Mouse (Mus musculus): Measurements from ENCODE around the gene Vsig2. TPM values are rescaled to one million over a fixed set of nuclear protein-coding genes. Genes with fewer than 3 reads are reported as not detected.

Vsig2 gene
- polyA plus RNA-seq, 1 experiment, result 3.7 TPM

DNA sequence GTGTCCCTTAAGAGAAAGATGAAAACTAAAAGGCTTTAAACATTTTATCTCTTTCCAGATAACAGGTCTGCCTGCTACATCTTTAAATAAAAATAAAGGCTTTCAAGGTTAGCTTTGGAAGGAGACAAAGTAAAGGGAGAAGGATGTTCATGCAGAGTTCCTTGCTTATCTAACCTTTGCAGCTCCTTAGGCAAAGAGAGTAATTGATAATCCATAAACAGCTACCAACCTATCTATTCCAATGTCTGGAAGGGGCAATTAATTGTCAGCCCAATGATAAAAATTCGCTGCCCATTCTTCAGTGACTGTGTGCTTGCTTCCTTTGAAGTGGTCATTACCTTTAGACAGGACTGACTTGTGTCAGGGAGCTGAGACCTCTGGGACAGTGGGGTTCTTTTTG, 24.8 kb downstream of the Vsig2 start:
- TF ChIP-seq CTCF (IDR thresholded peaks at IDR 0.05; ENCODE audit: extremely low read depth, insufficient read depth, insufficient read length, insufficient replicate concordance) (no peak), POLR2A (IDR thresholded peaks at IDR 0.05; ENCODE audit: low read depth, low read length) (no peak)
- Histone ChIP-seq H3K4me1 (ENCODE audit: control insufficient read depth, insufficient read depth, insufficient read length) (peaks cover 7% of the 10 kb centered on the region; the same call in 1 of the 2 replicates), H3K36me3 (ENCODE audit: control insufficient read depth, insufficient read depth, low read length) (no peaks in the 10 kb centered on the region), H3K4me3 (ENCODE audit: extremely low read depth, insufficient read depth, insufficient read length) (no peak overlapping the region), H3K27me3 (ENCODE audit: control insufficient read depth, insufficient read depth, low read length) (no peaks in the 10 kb centered on the region), H3K27ac (ENCODE audit: insufficient read depth, low read length) (no peak overlapping the region)
- DNase-seq (ENCODE audit: low read depth in 1 of 2, low spot score in 2 of 2), result no peak
- 83% methylated on average over 1 of the region's 1 CpGs for WGBS

DNA sequence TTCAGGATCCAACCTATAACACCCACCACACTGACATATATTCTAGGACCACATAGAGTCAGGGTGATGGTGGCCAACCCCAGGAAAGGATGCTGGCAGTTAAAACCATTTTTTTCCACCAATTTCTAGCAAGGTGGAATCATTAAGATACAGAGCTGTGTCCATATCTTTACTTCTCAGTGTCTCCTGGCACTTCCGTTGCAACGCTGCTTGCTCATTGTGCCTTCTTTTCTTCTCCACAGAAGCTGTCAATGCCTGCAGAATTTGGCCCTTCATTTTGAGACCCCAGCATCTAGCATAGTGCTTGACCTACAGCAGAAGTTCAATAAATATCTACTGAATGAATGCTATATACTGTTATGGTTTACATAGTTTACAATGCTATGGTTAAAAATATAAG, 28.0 kb downstream of the Vsig2 start:
- TF ChIP-seq CTCF (IDR thresholded peaks at IDR 0.05; ENCODE audit: extremely low read depth, insufficient read depth, insufficient read length, insufficient replicate concordance), result no peak
- TF ChIP-seq POLR2A (IDR thresholded peaks at IDR 0.05; ENCODE audit: low read depth, low read length), result no peak
- 87% methylated on average over 2 of the region's 2 CpGs for WGBS
- no peaks in the 10 kb centered on the region for H3K36me3 ChIP-seq (ENCODE audit: control insufficient read depth, insufficient read depth, low read length)
- no peaks in the 10 kb centered on the region for H3K27me3 ChIP-seq (ENCODE audit: control insufficient read depth, insufficient read depth, low read length)
- peaks cover 7% of the 10 kb centered on the region; the same call in 1 of the 2 replicates for H3K4me1 ChIP-seq (ENCODE audit: control insufficient read depth, insufficient read depth, insufficient read length)
- no peak overlapping the region for H3K27ac ChIP-seq (ENCODE audit: insufficient read depth, low read length)
- H3K4me3 ChIP-seq (ENCODE audit: extremely low read depth, insufficient read depth, insufficient read length), result no peak overlapping the region
- DNase-seq (ENCODE audit: low read depth in 1 of 2, low spot score in 2 of 2), result no peak

DNA sequence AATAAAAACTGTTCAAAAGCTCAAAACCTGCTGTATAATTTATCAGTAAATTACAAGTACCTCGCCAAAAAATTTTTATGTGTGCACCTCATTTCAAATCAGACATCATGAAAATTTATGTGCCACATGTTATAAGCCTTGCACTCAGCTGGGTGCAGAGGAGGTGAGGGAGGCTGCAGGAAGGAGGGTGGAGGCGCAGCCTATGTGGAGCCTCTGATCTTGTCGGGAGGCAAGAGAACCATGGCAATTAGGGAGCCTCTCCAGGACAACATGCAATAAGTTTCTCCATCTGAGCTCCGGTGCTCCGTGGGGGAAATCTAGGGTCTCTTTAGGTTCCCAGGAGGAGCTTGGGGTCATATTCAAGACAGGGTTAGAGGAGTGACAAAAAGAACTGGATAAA, 28.4 kb downstream of the Vsig2 start:
- TF ChIP-seq POLR2A (IDR thresholded peaks at IDR 0.05; ENCODE audit: low read depth, low read length), result no peak
- no peak for TF ChIP-seq CTCF (IDR thresholded peaks at IDR 0.05; ENCODE audit: extremely low read depth, insufficient read depth, insufficient read length, insufficient replicate concordance)
- DNase-seq (ENCODE audit: low read depth in 1 of 2, low spot score in 2 of 2), result no peak
- Histone ChIP-seq H3K27me3 (ENCODE audit: control insufficient read depth, insufficient read depth, low read length) (no peaks in the 10 kb centered on the region), H3K4me3 (ENCODE audit: extremely low read depth, insufficient read depth, insufficient read length) (no peak overlapping the region), H3K4me1 (ENCODE audit: control insufficient read depth, insufficient read depth, insufficient read length) (peaks cover 7% of the 10 kb centered on the region; the same call in 1 of the 2 replicates), H3K27ac (ENCODE audit: insufficient read depth, low read length) (no peak overlapping the region), H3K36me3 (ENCODE audit: control insufficient read depth, insufficient read depth, low read length) (no peaks in the 10 kb centered on the region)
- 24% methylated on average over 5 of the region's 5 CpGs for WGBS

DNA sequence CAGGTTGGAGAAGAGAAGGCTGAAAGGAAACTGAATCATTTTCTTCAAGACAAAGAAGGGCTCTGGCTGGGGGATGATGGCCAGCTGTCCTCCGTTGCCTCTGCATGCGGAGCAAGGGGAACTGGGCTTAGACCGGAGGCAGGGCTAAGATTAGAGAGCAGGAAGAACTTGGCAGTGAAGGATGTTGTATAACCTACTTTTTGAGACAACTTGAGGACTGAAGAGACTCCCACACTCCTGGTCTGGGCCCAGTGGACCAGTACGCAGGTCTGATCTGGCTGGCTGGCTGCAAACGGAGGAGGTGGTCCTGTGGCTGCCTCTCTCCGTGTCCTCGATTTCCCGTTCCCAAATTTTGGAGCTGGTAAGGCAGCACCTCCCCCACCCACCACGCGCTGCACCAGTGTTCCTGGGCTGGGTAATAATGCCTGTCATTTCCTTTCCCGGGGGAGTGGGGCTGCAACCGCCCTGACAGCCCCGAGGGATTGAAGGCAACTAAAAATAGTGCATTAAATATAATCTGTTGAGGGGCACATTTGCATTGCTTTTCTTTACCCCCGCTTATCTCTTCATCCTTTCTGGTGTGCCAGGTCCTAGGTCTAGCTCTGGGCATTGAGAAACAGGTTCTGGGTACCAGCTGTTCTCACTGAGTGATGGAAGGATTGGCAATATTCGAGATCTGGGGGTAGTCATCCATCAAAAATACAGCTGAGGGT, 29.0 kb downstream of the Vsig2 start:
- no peaks in the 10 kb centered on the region for H3K27me3 ChIP-seq (ENCODE audit: control insufficient read depth, insufficient read depth, low read length)
- H3K4me3 ChIP-seq (ENCODE audit: extremely low read depth, insufficient read depth, insufficient read length), result no peak overlapping the region
- TF ChIP-seq POLR2A (IDR thresholded peaks at IDR 0.05; ENCODE audit: low read depth, low read length) (no peak), CTCF (IDR thresholded peaks at IDR 0.05; ENCODE audit: extremely low read depth, insufficient read depth, insufficient read length, insufficient replicate concordance) (no peak)
- peaks cover 7% of the 10 kb centered on the region for H3K4me1 ChIP-seq (ENCODE audit: control insufficient read depth, insufficient read depth, insufficient read length)
- no peak for DNase-seq (ENCODE audit: low read depth in 1 of 2, low spot score in 2 of 2)
- no peak overlapping the region for H3K27ac ChIP-seq (ENCODE audit: insufficient read depth, low read length)
- WGBS, result 4% methylated on average over 15 of the region's 15 CpGs
- H3K36me3 ChIP-seq (ENCODE audit: control insufficient read depth, insufficient read depth, low read length), result no peaks in the 10 kb centered on the region

DNA sequence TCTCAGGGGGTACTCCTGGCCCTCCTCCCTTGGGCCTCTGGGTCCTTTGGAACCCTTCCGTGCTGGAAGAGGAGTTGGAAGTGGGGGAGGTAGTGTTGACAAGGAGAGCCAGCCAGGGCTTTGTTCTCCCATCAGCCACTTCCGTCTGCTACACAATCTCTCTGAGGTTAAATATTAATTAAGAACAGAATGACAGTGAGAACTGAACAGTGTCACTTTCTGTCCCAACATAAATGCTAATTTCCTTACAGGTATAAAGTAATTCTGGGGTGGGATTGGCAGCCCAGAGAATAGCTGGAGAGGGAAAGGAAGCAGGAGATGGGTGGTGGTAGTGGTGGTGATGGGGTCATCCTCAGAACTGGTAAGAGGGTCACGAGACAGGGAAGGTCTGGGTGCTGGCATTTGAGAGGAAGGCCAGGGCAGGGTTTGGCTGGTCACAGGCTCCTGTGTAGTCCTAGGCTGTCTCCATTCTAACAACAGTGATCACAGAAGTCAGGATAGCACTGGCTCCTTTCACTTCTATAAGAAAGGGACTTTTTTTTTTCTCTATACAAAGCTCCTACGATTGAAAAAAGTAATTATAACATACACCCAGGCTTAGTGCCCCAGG, 29.7 kb downstream of the Vsig2 start:
- no peak for DNase-seq (ENCODE audit: low read depth in 1 of 2, low spot score in 2 of 2)
- Histone ChIP-seq H3K4me3 (ENCODE audit: extremely low read depth, insufficient read depth, insufficient read length) (no peak overlapping the region), H3K36me3 (ENCODE audit: control insufficient read depth, insufficient read depth, low read length) (no peaks in the 10 kb centered on the region), H3K4me1 (ENCODE audit: control insufficient read depth, insufficient read depth, insufficient read length) (peaks cover 7% of the 10 kb centered on the region), H3K27me3 (ENCODE audit: control insufficient read depth, insufficient read depth, low read length) (no peaks in the 10 kb centered on the region), H3K27ac (ENCODE audit: insufficient read depth, low read length) (no peak overlapping the region)
- 34% methylated on average over 4 of the region's 4 CpGs for WGBS
- TF ChIP-seq POLR2A (IDR thresholded peaks at IDR 0.05; ENCODE audit: low read depth, low read length) (no peak), CTCF (IDR thresholded peaks at IDR 0.05; ENCODE audit: extremely low read depth, insufficient read depth, insufficient read length, insufficient replicate concordance) (no peak)

DNA sequence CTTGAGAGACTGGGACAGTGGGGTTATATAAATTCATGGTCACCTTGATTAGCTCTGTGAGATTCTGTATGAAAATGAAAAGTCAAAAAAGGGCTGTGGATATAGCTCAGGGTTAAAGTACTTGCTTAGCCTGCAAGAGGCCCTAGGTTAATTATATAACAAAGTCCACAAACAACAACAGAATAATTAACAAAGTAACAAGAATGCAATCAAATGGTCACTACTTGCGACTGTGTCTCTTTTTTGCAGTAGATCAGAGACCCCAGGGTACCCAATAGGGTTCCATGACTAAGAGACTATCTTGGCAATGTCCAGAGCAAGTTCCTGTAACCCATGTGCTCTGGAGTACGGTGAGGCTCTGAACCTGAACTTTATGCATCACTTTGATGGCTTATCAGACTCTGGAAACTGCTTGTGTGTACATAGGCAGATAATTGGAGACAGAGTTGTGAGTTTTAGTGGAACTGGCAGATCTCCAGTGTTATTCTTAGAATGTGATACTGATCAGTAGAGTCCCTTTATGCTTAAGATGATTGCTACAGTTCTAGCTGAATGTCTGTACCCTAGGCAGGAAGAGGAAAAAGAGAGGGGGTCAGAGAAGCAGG, 30.3 kb downstream of the Vsig2 start:
- peaks cover 7% of the 10 kb centered on the region for H3K4me1 ChIP-seq (ENCODE audit: control insufficient read depth, insufficient read depth, insufficient read length)
- no peak overlapping the region for H3K27ac ChIP-seq (ENCODE audit: insufficient read depth, low read length)
- TF ChIP-seq POLR2A (IDR thresholded peaks at IDR 0.05; ENCODE audit: low read depth, low read length) (no peak), CTCF (IDR thresholded peaks at IDR 0.05; ENCODE audit: extremely low read depth, insufficient read depth, insufficient read length, insufficient replicate concordance) (no peak)
- no peaks in the 10 kb centered on the region for H3K27me3 ChIP-seq (ENCODE audit: control insufficient read depth, insufficient read depth, low read length)
- DNase-seq (ENCODE audit: low read depth in 1 of 2, low spot score in 2 of 2), result no peak
- H3K36me3 ChIP-seq (ENCODE audit: control insufficient read depth, insufficient read depth, low read length), result no peaks in the 10 kb centered on the region
- 71% methylated on average over 2 of the region's 2 CpGs for WGBS
- H3K4me3 ChIP-seq (ENCODE audit: extremely low read depth, insufficient read depth, insufficient read length), result no peak overlapping the region

Data from spleen, adult 2 months (tissue).